7 mouse cellular contexts compared by ENCODE assay signal in genomic region chr5:35907633-35908426, GRCm38 (mm10). TPM values are rescaled to one million over a fixed set of nuclear protein-coding genes. Genes with fewer than 3 reads are reported as not detected.
DNase-seq lines count a peak whose midpoint lies in the region; ATAC-seq lines count a peak whose summit lies in the region.

No protein-coding gene starts in this region.

- 0 out of 2 replicates have a peak overlapping the region, but pooled peaks have one; percentile 4 for H3K4me3 ChIP-seq in hindbrain, embryonic 10.5 days
- H3K4me3 ChIP-seq in midbrain, embryonic 13.5 days (replicated peaks), result no peak overlapping the region; the same call in 1 of the 2 replicates

- H3K4me1 ChIP-seq in hindbrain, embryonic 10.5 days (replicated peaks), result peaks cover 74% of the 10 kb centered on the region
- peaks cover 73% of the 10 kb centered on the region for H3K4me1 ChIP-seq in midbrain, embryonic 13.5 days (replicated peaks)

- no peaks in the 10 kb centered on the region for H3K9me3 ChIP-seq in hindbrain, embryonic 10.5 days
- no peaks in the 10 kb centered on the region for H3K9me3 ChIP-seq in midbrain, embryonic 13.5 days

- peak; percentile 93 for DNase-seq in adipocyte (ENCODE audit: low spot score)
- peak; percentile 82 to 93 for DNase-seq in cerebellum, adult 18-20 months
- DNase-seq in frontal cortex, postnatal 10 days (ENCODE audit: low spot score in 2 of 2), result peak; percentile 64 to 83
- peak; percentile 52 for DNase-seq in hindbrain, embryonic 10.5 days (ENCODE audit: low spot score)
- DNase-seq in layer of hippocampus, adult 9-11 months, result peak; percentile 88
- peak; percentile 42 for DNase-seq in urinary bladder, postnatal 25 days (ENCODE audit: low spot score)

- peak overlapping the region; percentile 49 for H3K9ac ChIP-seq in midbrain, embryonic 13.5 days (replicated peaks)

- peak overlapping the region; percentile 83 for H3K27ac ChIP-seq in hindbrain, embryonic 10.5 days
- H3K27ac ChIP-seq in midbrain, embryonic 13.5 days, result peak overlapping the region; percentile 86

- H3K4me2 ChIP-seq in midbrain, embryonic 13.5 days (replicated peaks), result peak overlapping the region; percentile 9

- H3K27me3 ChIP-seq in hindbrain, embryonic 10.5 days (ENCODE audit: insufficient read depth, poor library complexity, severe bottlenecking), result no peaks in the 10 kb centered on the region
- H3K27me3 ChIP-seq in midbrain, embryonic 13.5 days, result no peaks in the 10 kb centered on the region

- WGBS in hindbrain, embryonic 10.5 days, result 30% methylated on average over 15 of the region's 15 CpGs
- 30% methylated on average over 15 of the region's 15 CpGs for WGBS in midbrain, embryonic 13.5 days

- H3K36me3 ChIP-seq in hindbrain, embryonic 10.5 days, result peaks cover 28% of the 10 kb centered on the region
- H3K36me3 ChIP-seq in midbrain, embryonic 13.5 days, result peaks cover 8% of the 10 kb centered on the region; the same call in 1 of the 2 replicates

- peak; percentile 88 for ATAC-seq in midbrain, embryonic 13.5 days

RNA-seq across cellular contexts. Expression of gene Afap1, which starts 14.7 kb away (rescaled TPM):
- polyA plus RNA-seq in hindbrain, embryonic 10.5 days (2016; fragmentation: Nextera tagmentation; extraction: Ambion mirVana), result 38.6 and 56.5 TPM in 2 replicates
- 68.7 and 73.0 TPM in 2 replicates for polyA plus RNA-seq in midbrain, embryonic 13.5 days (2015; fragmentation: Nextera tagmentation; extraction: Ambion mirVana)

Comparison
In these comparisons a context has a peak if more than half of its experiments do, and no peak if none do; other contexts are left out.
1. DNase-seq: peak in every context shown above with its lines; median percentile 93 in adipocyte; 88 in layer of hippocampus, adult 9-11 months; 88 in cerebellum, adult 18-20 months; 74 in frontal cortex, postnatal 10 days; 52 in hindbrain, embryonic 10.5 days; 42 in urinary bladder, postnatal 25 days.